Mouse (Mus musculus): ENCODE results near the gene Phf13. TPM values are rescaled to one million over a fixed set of nuclear protein-coding genes. Genes with fewer than 3 reads are reported as not detected.
A peak's percentile ranks its signal among the peaks of the same experiment; 100 is the strongest.

Phf13 gene
- polyA plus RNA-seq, 1 experiment, result 10.1 TPM

DNA sequence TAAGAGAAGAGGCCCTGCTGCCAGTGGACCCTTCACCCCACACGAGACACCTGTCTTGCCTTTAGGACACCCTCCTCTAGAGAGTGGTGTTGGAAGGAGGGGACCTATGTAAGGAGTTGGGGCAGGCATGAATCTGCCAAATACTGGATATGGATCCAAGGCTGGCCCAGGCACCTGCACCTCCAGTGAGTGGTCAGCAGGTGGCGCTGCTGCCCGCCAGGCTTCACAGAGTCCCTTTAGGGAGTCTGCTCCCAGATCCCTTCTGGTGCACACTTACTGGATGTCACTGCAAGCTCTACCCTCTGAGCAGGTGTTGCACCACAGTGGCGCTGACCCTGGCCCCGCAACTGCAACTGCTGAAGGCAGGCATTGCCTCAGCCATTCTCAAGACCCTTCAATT is 14.7 kb downstream of the Phf13 start:
- no peak overlapping the region for H3K27ac ChIP-seq (ENCODE audit: insufficient read depth, low read depth, low read length)
- TF ChIP-seq CTCF (IDR thresholded peaks at IDR 0.05; ENCODE audit: low read depth, low read length) (peak; percentile 87; the same call in 1 of the 2 replicates), POLR2A (IDR thresholded peaks at IDR 0.05; ENCODE audit: borderline replicate concordance, low read depth, low read length) (no peak)
- H3K4me1 ChIP-seq (ENCODE audit: control insufficient read depth, insufficient read depth, low read length), result peaks cover 3% of the 10 kb centered on the region
- H3K4me3 ChIP-seq (ENCODE audit: insufficient read depth, low read length), result no peak overlapping the region

DNA sequence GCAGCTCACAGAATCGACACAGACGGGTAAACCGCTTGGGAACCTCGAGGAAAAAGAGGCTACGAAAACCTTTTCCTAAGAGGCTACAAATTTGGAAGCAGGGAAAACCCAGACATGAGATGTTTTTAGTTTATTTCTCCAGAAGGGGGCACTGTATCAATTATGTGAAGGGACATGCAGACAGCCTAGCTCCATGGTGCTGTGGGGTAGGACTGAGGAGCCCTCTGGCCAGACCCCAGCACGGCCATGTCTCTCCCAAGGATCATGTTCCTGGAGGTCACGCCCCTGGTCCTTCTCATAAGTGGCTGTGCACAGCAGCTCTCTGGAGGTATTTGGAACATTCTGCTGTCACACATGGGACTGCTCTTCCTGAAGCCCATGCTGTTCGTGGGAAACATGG is 15.4 kb downstream of the Phf13 start:
- H3K4me3 ChIP-seq (ENCODE audit: insufficient read depth, low read length), result no peak overlapping the region
- TF ChIP-seq CTCF (IDR thresholded peaks at IDR 0.05; ENCODE audit: low read depth, low read length) (peak; percentile 28), POLR2A (IDR thresholded peaks at IDR 0.05; ENCODE audit: borderline replicate concordance, low read depth, low read length) (no peak)
- H3K4me1 ChIP-seq (ENCODE audit: control insufficient read depth, insufficient read depth, low read length), result peaks cover 3% of the 10 kb centered on the region

DNA sequence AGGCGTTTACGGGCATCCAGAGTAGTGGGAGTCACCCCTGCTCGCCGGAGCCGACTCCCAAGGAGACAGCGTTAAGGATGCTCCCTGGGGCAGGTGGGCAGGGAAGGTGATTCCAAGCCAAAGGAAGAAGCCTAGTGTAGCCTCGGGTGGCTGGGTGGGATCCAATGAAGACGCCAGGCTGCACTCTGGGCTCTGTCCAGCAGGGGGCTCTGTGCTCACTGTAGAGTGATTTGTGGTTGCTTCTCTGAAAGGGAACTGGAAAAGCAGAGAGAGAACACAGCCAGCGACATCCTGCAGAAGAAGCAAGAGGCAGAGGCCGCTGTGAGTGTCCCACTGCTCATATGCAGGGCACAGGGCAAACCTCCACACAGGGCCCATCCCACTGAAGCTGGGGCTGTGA is 18.3 kb downstream of the Phf13 start:
- Histone ChIP-seq H3K27ac (ENCODE audit: insufficient read depth, low read depth, low read length) (no peak overlapping the region), H3K4me3 (ENCODE audit: insufficient read depth, low read length) (no peak overlapping the region), H3K4me1 (ENCODE audit: control insufficient read depth, insufficient read depth, low read length) (peaks cover 3% of the 10 kb centered on the region)
- TF ChIP-seq POLR2A (IDR thresholded peaks at IDR 0.05; ENCODE audit: borderline replicate concordance, low read depth, low read length), result no peak
- peak; percentile 62 for TF ChIP-seq CTCF (IDR thresholded peaks at IDR 0.05; ENCODE audit: low read depth, low read length)

More for the DNA sequence above, 15.4 kb downstream of the Phf13 start:
- no peak overlapping the region for H3K27ac ChIP-seq (ENCODE audit: insufficient read depth, low read depth, low read length)

DNA sequence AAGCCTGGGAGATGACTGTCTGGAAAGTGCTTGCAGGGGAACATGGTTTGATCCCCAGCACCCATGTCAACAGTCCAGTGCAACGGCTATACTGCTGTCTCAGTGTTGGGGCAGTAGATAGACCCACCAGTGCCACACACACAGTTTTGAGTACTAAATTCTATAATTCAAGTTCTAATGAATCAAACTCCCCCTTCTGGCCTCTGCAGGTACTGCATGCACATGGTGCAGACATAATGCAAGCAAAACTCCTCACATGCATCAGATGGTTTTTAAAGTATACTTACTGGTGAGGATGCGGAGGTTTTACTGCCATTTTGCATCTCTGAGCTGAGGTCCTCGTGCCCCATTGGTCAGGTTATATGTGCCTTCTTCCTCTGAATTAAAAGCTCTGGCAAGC is 20.6 kb downstream of the Phf13 start:
- no peak overlapping the region for H3K27ac ChIP-seq (ENCODE audit: insufficient read depth, low read depth, low read length)
- no peak for TF ChIP-seq POLR2A (IDR thresholded peaks at IDR 0.05; ENCODE audit: borderline replicate concordance, low read depth, low read length)
- TF ChIP-seq CTCF (IDR thresholded peaks at IDR 0.05; ENCODE audit: low read depth, low read length), result peak; percentile 42
- H3K4me1 ChIP-seq (ENCODE audit: control insufficient read depth, insufficient read depth, low read length), result peaks cover 5% of the 10 kb centered on the region
- H3K4me3 ChIP-seq (ENCODE audit: insufficient read depth, low read length), result no peak overlapping the region

DNA sequence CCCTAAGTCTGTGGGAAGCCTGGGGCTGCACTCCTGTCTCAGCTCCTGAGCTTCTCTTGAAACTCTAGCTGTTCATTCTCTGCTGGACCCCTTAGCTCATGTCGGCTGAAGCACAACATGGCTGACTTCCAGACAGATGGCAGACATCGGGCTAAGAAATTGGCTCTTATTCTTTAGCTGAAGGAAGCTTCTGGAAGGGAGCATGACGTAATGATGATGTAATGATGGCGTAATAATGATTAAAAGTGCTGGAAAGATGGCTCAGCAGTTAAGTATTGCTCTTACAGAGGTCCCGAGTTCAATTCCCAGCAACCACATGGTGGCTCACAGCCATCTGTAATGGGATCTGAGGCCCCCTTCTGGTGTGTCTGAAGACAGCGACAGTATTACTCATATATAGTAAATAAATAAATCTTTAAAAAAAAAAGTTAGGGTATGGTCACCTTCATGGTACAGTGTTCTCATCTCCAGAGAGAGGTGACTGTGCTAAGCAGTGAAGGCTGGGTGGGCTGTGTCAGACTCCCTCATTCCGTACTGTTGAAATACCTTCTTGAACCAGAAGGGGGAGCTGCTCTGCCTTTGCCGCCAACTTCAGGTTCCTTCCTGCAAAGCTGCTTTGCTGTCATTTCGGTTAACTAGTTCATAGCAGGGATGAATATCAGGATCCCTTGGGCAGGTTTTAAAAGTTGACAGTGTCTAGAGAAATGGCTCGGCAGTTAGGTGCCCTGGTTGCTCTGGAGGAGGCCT is 23.7 kb downstream of the Phf13 start:
- Histone ChIP-seq H3K4me1 (ENCODE audit: control insufficient read depth, insufficient read depth, low read length) (0 out of 2 replicates have a peak, but pooled peaks cover 3% of the 10 kb centered on the region), H3K4me3 (ENCODE audit: insufficient read depth, low read length) (no peak overlapping the region), H3K27ac (ENCODE audit: insufficient read depth, low read depth, low read length) (no peak overlapping the region)
- TF ChIP-seq POLR2A (IDR thresholded peaks at IDR 0.05; ENCODE audit: borderline replicate concordance, low read depth, low read length) (no peak), CTCF (IDR thresholded peaks at IDR 0.05; ENCODE audit: low read depth, low read length) (peak; percentile 23; the same call in 1 of the 2 replicates)

DNA sequence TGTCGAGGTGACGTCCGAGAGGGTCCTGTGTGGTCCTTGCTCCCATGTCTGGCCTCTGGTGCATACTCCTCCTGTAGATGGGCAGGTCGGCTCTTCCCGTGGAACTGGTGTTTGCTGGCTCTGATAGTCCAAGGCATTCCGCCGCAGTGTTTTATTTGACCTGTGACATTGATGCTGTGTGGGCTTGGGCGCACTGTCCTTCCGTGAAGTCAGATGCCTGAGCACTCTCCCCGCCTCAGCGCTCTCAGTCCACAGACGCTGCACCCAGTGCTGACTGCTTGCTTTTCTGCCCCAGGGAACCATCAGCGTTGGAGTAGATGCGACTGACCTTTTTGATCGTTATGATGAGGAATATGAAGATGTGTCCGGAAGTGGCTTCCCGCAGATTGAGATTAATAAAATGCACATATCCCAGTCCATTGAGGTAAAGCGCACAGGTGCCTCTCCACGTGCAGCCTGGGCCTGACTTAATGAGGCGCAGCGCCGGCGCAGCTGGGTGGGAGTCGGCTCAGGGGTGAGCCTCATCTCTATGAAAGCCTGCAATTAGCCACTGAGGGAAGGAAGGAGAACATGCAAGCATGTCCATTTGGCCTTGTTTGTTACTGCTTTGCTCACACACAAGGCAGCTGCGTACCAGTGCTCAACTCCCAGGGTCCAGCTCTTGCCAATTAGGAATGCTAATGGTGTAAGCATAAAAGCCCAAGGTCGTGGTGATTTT is 27.7 kb downstream of the Phf13 start:
- Histone ChIP-seq H3K4me3 (ENCODE audit: insufficient read depth, low read length) (no peak overlapping the region), H3K4me1 (ENCODE audit: control insufficient read depth, insufficient read depth, low read length) (peaks cover 6% of the 10 kb centered on the region), H3K27ac (ENCODE audit: insufficient read depth, low read depth, low read length) (no peak overlapping the region)
- TF ChIP-seq CTCF (IDR thresholded peaks at IDR 0.05; ENCODE audit: low read depth, low read length), result no peak
- no peak for TF ChIP-seq POLR2A (IDR thresholded peaks at IDR 0.05; ENCODE audit: borderline replicate concordance, low read depth, low read length)

DNA sequence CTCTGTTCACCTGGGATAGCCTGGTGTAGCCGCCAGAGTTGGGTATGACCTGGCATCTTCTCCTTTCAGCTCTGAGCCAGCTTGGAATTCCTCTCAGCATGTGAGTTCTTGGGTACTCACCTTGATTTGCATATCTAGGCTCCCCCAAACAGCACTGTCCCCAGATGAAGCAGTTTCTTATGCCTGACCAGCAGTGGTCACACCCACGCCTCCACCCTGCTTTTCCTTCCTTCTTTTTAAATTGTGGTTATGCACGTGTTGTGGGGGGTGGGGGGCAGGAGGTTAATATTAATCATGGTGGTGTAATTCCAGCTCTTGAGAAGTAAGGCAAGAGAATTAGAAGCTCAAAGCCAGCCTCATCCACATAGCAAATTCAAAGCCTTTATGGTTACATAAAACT is 33.2 kb downstream of the Phf13 start:
- H3K4me3 ChIP-seq (ENCODE audit: insufficient read depth, low read length), result no peak overlapping the region
- peaks cover 20% of the 10 kb centered on the region for H3K4me1 ChIP-seq (ENCODE audit: control insufficient read depth, insufficient read depth, low read length)
- H3K27ac ChIP-seq (ENCODE audit: insufficient read depth, low read depth, low read length), result peak overlapping the region; percentile 53
- no peak for TF ChIP-seq POLR2A (IDR thresholded peaks at IDR 0.05; ENCODE audit: borderline replicate concordance, low read depth, low read length)

DNA sequence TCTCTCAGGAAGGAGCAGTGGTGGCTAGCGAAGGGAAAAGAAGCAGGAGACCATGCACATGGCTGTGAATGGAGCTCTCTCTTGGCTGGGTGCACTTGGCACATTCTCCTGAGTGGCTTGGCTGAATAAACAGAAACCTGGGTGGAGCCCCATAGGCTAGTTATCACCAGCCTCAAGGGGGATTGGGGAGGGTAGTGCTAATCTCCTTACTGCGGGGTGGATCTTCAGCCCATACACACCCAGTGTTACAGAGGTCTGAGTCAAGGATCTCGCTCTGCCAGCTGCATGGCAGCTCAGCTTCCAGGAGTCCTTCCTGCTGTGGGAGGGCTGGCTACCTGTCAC is 35.6 kb downstream of the Phf13 start:
- no peak for TF ChIP-seq CTCF (IDR thresholded peaks at IDR 0.05; ENCODE audit: low read depth, low read length)
- TF ChIP-seq POLR2A (IDR thresholded peaks at IDR 0.05; ENCODE audit: borderline replicate concordance, low read depth, low read length), result no peak
- Histone ChIP-seq H3K4me3 (ENCODE audit: insufficient read depth, low read length) (no peak overlapping the region), H3K27ac (ENCODE audit: insufficient read depth, low read depth, low read length) (no peak overlapping the region), H3K4me1 (ENCODE audit: control insufficient read depth, insufficient read depth, low read length) (peaks cover 20% of the 10 kb centered on the region)

DNA sequence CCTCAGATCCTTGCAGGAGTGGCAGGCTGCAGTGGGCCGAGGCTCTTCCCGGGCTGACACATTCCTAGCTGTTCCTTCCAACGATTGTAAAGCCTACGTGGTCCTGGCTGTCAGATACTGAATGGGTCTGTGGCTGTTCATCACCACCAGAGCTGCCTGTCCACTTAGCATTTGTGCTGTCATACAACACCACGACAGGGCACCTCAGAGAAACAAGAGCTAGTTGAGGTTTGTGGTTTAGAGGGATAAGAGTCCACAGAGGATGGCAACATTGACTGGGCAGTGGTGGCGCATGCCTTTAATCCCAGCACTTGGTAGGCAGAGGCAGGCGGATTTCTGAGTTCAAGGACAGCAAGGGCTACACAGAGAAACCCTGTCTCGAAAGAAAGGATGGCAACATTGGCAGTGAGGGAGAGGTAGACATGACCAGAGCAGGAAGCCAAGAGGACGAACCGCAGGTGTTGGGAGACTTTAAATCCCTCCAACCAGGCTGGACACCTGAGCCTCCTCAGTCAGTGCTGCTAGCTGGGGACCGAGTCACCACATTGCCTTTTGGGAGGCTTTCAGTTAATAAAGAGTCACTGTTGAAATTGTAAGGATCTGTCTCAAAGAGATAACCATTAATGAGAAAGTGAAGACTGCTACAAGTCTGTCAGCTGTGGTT is 36.1 kb downstream of the Phf13 start:
- H3K4me1 ChIP-seq (ENCODE audit: control insufficient read depth, insufficient read depth, low read length), result peaks cover 20% of the 10 kb centered on the region
- no peak overlapping the region for H3K27ac ChIP-seq (ENCODE audit: insufficient read depth, low read depth, low read length)
- TF ChIP-seq CTCF (IDR thresholded peaks at IDR 0.05; ENCODE audit: low read depth, low read length) (no peak), POLR2A (IDR thresholded peaks at IDR 0.05; ENCODE audit: borderline replicate concordance, low read depth, low read length) (no peak)
- no peak overlapping the region for H3K4me3 ChIP-seq (ENCODE audit: insufficient read depth, low read length)

Measured in bone marrow macrophage, adult 2 months (primary cell).